Mouse (Mus musculus): ENCODE results near the gene Srsf3.

Srsf3 gene

DNA sequence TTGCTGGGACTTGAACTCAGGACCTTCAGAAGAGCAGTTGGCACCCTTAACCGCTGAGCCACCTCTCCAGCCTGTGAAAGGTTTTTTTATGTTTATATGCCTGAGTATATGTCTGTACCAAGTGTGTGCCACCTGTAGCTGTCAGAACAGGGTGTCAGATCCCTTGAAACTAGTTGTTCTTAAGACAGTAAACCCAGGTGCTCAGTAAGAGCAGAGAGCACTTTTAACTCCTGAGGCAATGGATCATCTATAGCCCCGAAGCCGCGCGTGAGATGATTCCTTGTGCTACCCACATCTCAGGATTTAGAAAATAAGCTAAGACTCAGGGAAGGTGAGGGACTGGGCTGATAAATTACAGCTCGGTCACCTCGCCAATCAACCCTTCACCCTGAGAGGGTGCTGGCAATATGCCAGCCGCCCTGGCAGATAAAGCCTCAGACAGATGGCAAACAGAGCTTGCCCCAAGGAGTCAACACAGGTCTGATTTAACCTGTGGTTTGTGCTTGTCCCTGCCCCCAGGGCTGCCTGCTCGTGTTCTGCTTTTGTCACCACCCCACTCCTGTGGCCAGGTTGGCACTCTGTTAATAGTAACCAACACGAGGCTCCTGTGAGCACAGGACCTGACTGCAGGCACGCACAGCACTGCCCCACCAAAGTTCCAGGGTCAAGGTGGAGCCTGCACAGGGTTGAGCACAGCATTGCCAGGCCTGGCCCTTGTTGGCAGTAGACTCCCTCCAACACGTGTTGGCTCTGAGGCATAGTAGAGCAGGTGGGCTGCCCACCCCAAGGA, 13.5 kb downstream of the Srsf3 start:
- no peak for DNase-seq (ENCODE audit: low read depth)

DNA sequence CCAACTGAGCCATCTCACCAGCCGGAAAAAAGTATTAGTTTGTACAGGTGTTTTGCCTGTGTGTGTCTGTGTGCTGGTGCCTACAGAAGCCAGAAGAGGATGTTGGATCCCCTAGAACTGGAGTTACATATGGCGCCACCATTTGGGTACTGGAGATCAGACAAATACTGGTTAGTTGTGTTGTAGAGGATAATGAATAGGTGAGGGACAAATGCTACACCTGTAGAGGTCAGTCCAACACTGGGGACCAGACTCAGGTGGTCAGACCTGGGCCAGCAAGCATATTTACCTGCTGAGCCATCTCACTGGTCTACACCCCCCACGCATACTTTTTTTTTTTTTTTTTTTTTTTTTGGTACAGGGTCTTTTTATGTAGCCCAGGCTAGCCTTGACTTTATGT, 14.4 kb downstream of the Srsf3 start:
- DNase-seq (ENCODE audit: low read depth): no peak

DNA sequence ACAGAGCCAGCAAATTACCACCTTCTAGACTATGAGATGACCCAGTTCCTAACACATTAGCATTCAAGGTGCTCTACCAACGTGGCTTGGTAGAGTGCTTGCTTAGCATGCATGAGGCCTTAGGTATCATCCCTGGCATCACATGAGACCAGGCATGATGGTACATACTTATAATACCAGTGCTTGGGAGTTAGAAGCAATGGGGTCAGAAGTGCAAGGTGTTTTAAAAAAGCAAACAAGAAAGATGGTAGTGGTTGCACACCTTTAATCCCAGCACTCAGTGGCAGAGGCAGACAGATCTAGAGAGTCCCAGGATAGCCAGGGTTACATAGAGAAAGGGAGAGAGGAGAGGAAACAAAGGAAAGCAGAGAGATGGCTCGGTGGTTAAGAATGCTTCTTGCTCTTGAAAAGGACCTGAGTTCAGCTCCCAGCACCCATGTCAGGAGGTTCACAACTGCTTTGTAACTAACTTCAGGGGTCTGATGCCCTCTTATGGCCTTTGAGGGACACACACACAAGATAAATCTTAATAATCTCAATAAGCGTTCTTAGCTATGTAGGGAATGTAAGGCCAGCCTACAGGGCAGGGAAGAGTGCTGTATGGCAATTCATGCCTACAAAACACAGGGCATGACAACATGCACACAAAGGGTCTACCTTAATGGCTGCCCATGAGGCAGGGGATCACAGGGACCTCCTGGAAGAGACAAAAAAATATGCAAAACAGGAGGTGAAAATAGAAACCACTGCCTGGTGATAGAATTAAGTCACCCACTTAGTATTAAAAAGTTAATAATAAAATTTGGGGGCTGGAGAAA, 15.5 kb downstream of the Srsf3 start:
- no peak for DNase-seq (ENCODE audit: low read depth)

DNA sequence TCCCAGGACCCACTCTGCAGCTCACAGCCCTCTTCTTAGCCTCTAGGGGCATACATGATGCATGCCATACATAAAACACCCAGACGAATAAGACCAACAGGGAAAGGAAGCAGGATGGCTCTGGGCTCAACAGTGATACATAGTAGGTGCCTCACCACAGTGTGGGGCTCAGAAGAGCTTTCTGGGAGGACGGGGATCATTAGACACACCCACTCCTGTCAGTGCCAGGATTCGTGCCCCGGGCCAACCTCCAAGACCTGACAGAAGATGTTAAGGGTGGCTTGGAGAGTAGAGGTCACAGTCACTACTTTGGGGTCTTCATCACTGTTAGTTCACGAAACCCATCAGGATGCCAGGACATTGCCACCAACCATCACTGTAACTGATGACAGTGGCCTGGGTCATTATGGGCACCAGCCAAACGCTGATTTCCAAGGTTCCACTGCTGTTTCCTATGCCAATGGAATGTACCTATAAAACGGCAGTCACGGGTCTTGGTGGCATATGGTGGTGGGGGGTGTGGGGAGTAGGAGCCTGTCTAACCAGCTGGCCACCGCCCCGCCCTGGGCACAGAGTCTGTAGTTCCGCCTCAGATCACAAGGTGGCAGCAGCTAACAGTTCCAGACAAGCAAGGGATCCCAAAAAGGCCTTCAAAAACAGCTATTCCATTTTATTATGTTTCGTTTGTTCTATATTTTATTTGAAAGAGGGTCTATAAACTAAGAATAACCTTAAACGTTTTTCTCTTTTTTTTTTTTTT, 16.5 kb downstream of the Srsf3 start:
- DNase-seq (ENCODE audit: low read depth): peak; percentile 67

DNA sequence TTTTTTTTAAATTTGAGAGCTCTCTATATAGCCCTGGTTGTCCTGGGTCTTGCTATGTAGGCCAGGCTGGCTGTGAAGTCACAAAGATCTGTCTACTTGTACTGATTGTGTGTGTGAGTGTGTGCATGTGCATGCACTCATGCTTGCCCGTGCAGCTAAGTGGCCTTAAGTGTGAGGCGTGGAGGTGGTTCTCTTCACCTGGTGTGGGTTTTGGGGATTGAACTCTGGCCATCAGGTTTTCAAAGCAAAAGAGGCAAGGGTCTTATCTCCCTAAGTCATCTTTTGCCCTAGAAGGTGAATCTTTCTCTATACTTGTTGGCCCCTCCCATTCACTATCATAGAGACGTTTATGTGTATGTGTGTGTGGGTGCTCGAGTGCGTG, 17.1 kb downstream of the Srsf3 start:
- no peak for DNase-seq (ENCODE audit: low read depth)

- no peak for DNase-seq (ENCODE audit: low read depth)
These were observed 17.5 kb downstream of the Srsf3 start for GRCm38 (mm10) chr17:29049923-29050322.

DNA sequence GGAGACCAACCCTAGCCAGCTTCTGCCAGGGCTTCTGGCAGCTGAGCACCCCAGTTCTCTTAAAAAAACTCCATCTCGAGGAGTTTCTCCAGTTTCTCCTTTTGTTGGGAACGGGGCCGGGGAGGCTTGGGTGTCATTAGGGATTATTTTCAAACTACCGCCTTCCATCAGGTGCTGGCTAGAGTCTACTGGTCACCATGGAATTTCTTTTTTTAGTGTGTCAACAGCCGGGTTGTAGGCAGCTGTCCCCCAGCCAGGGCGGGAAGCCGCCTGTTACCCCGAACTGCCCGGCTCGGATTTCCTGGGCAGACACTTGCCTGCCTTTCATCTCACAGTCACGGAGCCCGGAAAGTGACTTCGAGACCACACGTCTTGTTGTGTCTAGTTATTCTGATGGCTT, 18.4 kb downstream of the Srsf3 start:
- no peak for DNase-seq (ENCODE audit: low read depth)

GRCm38 (mm10) chr17:29053067-29053466, 20.6 kb downstream of the Srsf3 start:
- no peak for DNase-seq (ENCODE audit: low read depth)

GRCm38 (mm10) chr17:29053841-29054240, 21.4 kb downstream of the Srsf3 start:
- no peak for DNase-seq (ENCODE audit: low read depth)

- no peak for DNase-seq (ENCODE audit: low read depth)
These were observed 22.0 kb downstream of the Srsf3 start for GRCm38 (mm10) chr17:29054429-29054828.

DNA sequence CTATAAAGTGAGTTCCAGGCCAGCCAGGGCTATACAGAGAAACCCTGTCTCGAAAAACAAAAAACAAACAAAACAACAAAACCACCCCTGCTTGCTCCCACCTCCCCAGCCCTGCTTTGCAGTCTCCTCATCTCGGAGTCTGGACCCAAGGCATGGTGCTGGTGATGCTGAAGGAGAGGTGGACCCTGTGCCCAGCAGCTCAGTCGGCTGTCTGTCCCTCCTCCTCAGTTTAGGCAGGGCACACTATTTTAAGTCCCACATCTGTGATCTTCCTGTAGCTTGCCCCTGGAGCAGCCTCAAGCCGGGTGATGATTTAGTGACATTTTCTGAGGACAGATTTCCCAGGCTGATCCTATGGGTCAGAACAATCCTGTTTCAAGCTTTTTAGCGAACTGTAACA, 23.2 kb downstream of the Srsf3 start:
- DNase-seq (ENCODE audit: low read depth): no peak

DNA sequence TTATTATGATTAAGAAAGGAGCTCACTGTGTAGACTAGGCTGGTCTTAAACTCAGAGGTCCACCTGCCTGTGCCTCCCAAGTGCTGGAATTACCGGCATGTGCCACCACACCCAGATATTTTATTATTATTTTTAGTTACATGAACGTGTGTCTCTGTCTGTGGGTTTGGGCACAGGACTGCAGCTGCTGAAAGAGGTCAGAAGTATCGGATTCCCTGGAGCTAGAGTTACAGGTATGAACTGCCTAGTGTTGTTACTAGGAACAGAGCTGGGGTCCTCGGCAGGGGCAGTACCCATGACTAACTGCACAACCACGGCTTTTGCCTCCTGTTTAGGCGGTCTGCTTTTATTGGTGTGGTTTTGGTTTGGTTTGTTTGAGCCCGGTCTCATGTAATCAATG, 23.8 kb downstream of the Srsf3 start:
- no peak for DNase-seq (ENCODE audit: low read depth)

- DNase-seq (ENCODE audit: low read depth): no peak
These were observed 24.3 kb downstream of the Srsf3 start for GRCm38 (mm10) chr17:29056699-29057151.

DNA sequence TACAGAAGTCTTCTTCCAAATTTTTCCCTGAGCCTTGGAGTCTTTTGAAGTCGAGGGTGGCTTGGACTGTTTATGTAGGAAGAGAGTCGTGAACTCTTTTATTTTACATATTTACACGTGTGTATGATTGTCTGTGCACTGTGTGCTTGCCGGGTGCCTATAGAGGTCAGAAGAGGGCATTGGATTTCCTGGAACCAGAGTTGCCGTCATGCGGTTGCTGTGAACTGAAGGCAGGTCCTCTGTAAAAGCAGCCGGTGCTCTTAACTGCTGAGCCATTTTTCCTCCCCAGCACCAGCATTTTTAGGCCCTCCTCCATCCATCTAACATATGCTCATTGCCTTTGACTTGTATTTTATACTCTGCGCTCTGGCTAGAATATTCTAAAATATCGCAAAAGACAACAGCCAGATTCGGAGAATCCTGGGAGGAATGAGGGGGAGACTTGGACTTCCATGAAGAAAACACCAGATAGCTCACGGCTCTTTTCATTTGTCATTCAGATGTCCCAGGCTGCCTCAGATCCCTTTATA, 25.0 kb downstream of the Srsf3 start:
- DNase-seq (ENCODE audit: low read depth): no peak

DNA sequence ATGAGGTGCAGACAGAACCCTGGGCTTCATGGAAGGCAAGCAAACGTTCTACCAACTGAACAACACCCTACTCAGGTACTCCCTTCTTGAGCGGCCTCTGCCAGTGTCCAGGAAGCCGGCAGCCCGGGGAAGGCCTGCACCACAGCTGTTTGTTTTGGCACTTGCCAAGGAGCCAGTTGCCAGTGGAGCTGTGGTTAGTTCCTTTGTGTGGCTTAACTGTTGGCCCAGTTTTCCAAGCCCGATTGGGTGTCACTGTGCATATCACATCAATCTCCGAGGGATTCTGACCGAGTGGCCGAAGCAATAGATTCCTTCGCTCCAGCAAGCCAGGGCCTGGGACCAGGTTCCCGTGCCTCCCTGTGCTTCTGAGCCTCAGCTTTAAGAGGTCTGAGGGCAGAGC, 25.5 kb downstream of the Srsf3 start:
- DNase-seq (ENCODE audit: low read depth): no peak

GRCm38 (mm10) chr17:29058487-29058886, 26.1 kb downstream of the Srsf3 start:
- no peak for DNase-seq (ENCODE audit: low read depth)

GRCm38 (mm10) chr17:29059581-29059980, 27.2 kb downstream of the Srsf3 start:
- DNase-seq (ENCODE audit: low read depth): no peak

DNA sequence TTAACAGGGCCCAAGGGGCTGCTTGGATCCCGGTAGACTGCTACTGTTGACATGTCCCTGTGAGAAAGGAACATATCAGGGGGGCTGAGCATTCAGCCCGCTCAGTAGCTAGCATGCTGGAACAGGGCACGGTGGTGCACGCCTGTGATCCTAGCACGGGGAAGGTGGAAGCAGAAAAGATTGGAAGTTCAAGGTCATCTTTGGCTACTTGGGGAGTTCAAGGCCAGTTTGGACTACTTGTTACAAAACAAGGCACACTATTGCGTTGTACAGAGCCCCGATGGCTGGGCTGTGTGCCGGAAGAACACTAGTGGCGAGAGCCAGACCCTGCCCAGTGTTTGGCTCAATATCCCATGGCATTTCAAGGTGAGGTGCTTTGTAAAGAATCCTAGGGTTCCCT, 28.5 kb downstream of the Srsf3 start:
- DNase-seq (ENCODE audit: low read depth): no peak

DNA sequence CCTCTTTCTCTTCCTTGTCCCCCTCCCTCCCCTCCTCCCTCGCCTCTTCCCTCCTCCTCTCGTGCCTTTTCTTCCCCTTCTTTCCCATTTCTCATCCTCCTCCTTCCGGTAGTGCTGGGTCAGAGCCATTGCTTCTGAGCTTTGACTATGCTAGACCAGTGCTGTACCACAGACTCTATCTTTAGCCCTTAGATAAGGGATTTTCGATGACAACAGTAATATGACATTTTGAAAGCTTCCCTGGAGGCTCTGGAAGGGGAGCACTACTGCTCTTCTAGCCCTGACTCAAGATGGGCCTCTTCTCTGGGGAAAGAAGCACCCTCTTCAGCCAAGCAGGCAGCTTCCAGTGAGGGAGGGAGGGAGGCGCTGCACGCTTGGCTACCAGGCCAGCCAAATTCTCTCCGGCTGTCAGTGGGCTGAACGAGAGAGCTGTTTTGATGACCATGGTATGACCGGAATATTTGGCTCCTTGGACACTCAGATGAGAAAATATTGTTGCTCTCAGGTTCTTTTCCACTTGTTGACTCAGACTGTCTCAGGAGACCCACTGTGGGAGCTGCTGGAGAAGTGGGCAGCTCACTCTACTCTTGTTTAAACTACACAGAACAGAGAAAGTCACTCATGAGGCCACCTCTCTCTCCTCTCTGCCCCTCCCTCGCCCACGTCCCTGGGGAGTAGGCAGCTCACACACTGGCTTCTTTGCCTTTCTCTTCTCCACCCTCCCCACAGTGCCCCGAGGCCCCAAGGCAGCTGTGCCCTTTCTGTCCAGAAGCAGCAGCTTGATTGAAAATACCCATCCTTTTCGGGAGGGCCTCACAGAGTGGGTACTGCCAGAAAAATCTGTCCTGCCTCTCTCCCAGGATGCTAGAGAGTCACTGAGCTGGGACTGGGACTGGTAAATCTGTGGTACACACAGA, 29.9 kb downstream of the Srsf3 start:
- DNase-seq (ENCODE audit: low read depth): no peak

- DNase-seq (ENCODE audit: low read depth): no peak
These were observed 30.9 kb downstream of the Srsf3 start for GRCm38 (mm10) chr17:29063121-29063987.

DNA sequence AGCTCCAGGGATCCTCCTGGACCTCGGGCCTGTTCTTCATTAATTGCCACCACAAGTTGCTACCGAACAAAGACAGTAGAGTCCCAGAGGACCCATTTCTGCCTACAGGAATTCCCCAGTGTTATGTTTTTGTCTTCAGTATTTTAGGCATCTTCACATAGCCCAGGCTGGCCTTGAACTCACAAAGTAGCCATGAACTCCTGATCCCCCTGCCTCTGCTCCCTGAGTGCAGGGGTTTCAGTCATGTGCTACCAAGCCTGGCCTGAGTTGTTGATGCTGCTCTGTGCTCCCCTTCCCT, 31.5 kb downstream of the Srsf3 start:
- no peak for DNase-seq (ENCODE audit: low read depth)
